Mouse (Mus musculus) lung, adult 2 months (tissue): ENCODE results near the gene Atg7.

Source experiments
- CTCF ChIP-seq: fragments of 200-500 bp; IDR thresholded peaks from 2 replicates; pipeline ENCODE4 v1.5.1; 2011; ENCODE audit warnings: mild to moderate bottlenecking, low read length, control low read depth; ENCODE audit not compliant: insufficient read depth
- POLR2A ChIP-seq: fragments of 200-500 bp; IDR thresholded peaks from 2 replicates; pipeline ENCODE4 v1.6.1; 2011; ENCODE audit warnings: low read depth, mild to moderate bottlenecking, control low read depth, low read length, borderline replicate concordance; ENCODE audit errors: extremely low read depth

DNA sequence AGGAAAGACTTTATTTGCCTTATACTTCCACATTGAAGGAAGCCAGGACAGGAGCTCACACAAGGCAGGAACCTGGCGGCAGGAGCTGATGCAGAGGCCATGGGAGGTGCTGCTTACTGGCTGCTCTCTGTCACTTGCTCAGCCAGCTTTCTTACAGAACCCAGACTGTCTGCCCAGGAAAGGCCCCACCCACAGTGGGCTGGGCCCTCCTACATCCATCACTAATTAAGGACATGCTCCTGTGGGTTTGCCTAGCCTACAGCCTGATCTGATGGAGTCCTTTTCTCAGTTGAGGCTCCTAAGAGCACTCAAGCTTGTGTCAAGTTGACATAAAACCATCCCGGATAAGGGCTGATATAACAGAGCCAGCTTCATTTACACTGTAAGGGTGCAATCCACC is 211.5 kb downstream of the Atg7 start:
- no peak for TF ChIP-seq CTCF
- TF ChIP-seq POLR2A = no peak
